Mouse (Mus musculus) ES-E14 (cell line): ENCODE data around the gene Ccdc38. TPM values are rescaled to one million over a fixed set of nuclear protein-coding genes. Genes with fewer than 3 reads are reported as not detected.
"Not testable (repeated sequence)": the region's sequence is repeated elsewhere in the genome, so short reads cannot be mapped to it uniquely, and the experiment has no call there.

ENCODE experiments used
- DNase-seq: peaks from one replicate; pipeline ENCODE4 v3.0.0-alpha.2; 2013; ENCODE audit warnings: low read depth, low spot score
- H3K27ac ChIP-seq: 2 replicates; pipeline ENCODE4 v1.5.1; 2012; ENCODE audit warnings: low read depth, mild to moderate bottlenecking, low read length, moderate library complexity, mixed read lengths; ENCODE audit not compliant: poor library complexity, insufficient read depth, severe bottlenecking
- H3K36me3 ChIP-seq: 2 replicates; pipeline ENCODE4 v1.6.1; 2012; ENCODE audit warnings: mild to moderate bottlenecking, low read length, moderate library complexity, mixed read lengths; ENCODE audit not compliant: control insufficient read depth, poor library complexity, insufficient read depth, severe bottlenecking
- H3K4me1 ChIP-seq, 2 experiments: fragments of 150-350 bp in 1 of 2; sonication (generic) in 1 of 2; 2 replicates each; pipeline ENCODE4 v1.6.1; 2012; ENCODE audit warnings: low read length in 2 of 2, mild to moderate bottlenecking in 1 of 2, mixed read lengths in 1 of 2; ENCODE audit not compliant: control insufficient read depth in 2 of 2, insufficient read depth in 2 of 2, poor library complexity in 1 of 2
- H3K4me3 ChIP-seq, 2 experiments: fragments of 150-350 bp in 1 of 2; sonication (generic) in 1 of 2; 2 replicates each; pipeline ENCODE4 v1.5.1; 2012; ENCODE audit warnings: low read length in 2 of 2, low read depth in 1 of 2, mild to moderate bottlenecking in 1 of 2, mixed read lengths in 1 of 2; ENCODE audit not compliant: insufficient read depth in 1 of 2, poor library complexity in 1 of 2, severe bottlenecking in 1 of 2
- H3K9ac ChIP-seq: 2 replicates; pipeline ENCODE4 v1.6.1; 2012; ENCODE audit warnings: low read depth, mild to moderate bottlenecking, low read length, mixed read lengths; ENCODE audit not compliant: poor library complexity, insufficient read depth, severe bottlenecking
- H3K9me3 ChIP-seq: fragments of 150-350 bp; sonication (generic); 2 replicates; pipeline ENCODE4 v1.6.1; 2012; ENCODE audit warnings: low read depth, mild to moderate bottlenecking, low read length; ENCODE audit not compliant: control insufficient read depth, insufficient read depth
- CHD2 ChIP-seq: IDR thresholded peaks from 2 replicates; pipeline ENCODE4 v1.6.1; 2014; ENCODE audit warnings: mild to moderate bottlenecking, low read depth, low read length, inconsistent platforms
- HCFC1 ChIP-seq: IDR thresholded peaks from 2 replicates; pipeline ENCODE4 v1.6.1; 2012; ENCODE audit warnings: low read length, inconsistent platforms, borderline replicate concordance; ENCODE audit not compliant: insufficient read depth
- MAFK ChIP-seq: IDR thresholded peaks from 2 replicates; pipeline ENCODE4 v1.6.1; 2014; ENCODE audit warnings: mild to moderate bottlenecking, low read depth, low read length, inconsistent platforms; ENCODE audit not compliant: insufficient read depth
- ZC3H11A ChIP-seq: IDR thresholded peaks from 2 replicates; pipeline ENCODE4 v1.6.1; 2012; ENCODE audit warnings: low read depth, mild to moderate bottlenecking, inconsistent platforms, low read length, borderline replicate concordance
- ZNF384 ChIP-seq: IDR thresholded peaks from 2 replicates; pipeline ENCODE4 v1.6.1; 2012; ENCODE audit warnings: low read depth, low read length, inconsistent platforms
- in situ Hi-C, 2 experiments: fragments of 600-800 bp; cut with MboI; formaldehyde crosslinking; loops; one replicate each; pipeline ENCODE4 v1.15.1; 2025; ENCODE audit warnings: low sequenced_read_pairs in 2 of 2, inconsistent platforms in 1 of 2; ENCODE audit not compliant: unreplicated experiment in 2 of 2
- total RNA-seq: library from RNA; depleted of rRNA; stranded (reverse); fragments of 300-350 nt; gene quantifications from 2 replicates; pipeline ENCODE4 v1.2.3, GENCODE M21; 2012

Ccdc38 gene
- total RNA-seq, 1 experiment, result 2.6 TPM

DNA sequence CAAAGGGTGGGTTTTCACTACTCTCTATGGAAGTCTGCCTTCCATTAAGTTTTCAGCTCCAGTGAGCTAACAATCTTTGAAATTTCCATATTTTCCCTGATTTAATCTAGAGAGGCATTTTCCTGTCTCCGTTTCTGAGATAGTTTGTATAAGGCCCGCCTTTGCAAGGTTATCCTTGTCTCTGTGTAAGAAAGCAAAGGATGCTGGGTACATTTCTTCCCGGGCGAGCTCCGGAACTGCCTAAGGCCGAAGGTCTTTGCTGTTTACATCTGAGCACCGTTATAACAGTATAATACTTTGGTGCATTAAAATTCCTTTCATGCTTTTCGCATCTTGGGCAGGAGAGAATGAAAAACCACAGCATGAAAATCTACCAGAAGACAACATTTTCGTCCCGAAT lies 9.4 kb downstream of the Ccdc38 start:
- no peaks in the 10 kb centered on the region for H3K9me3 ChIP-seq

GRCm38 (mm10) chr10:93552596-93552995 lies 12.2 kb downstream of the Ccdc38 start:
- no peaks in the 10 kb centered on the region for H3K36me3 ChIP-seq
- peaks cover 1 to 10% of the 10 kb centered on the region in 2 experiments; a peak in 3 of 4 replicates for H3K4me1 ChIP-seq
- TF ChIP-seq MAFK, result no peak
- no peak for TF ChIP-seq ZNF384
- TF ChIP-seq HCFC1, result no peak
- no peak for TF ChIP-seq CHD2
- no peak for TF ChIP-seq ZC3H11A
- H3K9me3 ChIP-seq, result no peaks in the 10 kb centered on the region
- DNase-seq, result no peak
- no peak overlapping the region for H3K27ac ChIP-seq
- no peak overlapping the region for H3K4me3 ChIP-seq
- no peak overlapping the region for H3K9ac ChIP-seq
- in situ Hi-C loops, result no loop called here

More for the DNA sequence above, 9.4 kb downstream of the Ccdc38 start:
- H3K4me3 ChIP-seq, result no peak overlapping the region
- TF ChIP-seq ZNF384 (no peak), MAFK (no peak), HCFC1 (no peak), CHD2 (no peak), ZC3H11A (no peak)
- H3K36me3 ChIP-seq, result no peaks in the 10 kb centered on the region
- no peak overlapping the region for H3K27ac ChIP-seq
- peaks cover 1 to 12% of the 10 kb centered on the region in 2 experiments; a peak in 3 of 4 replicates for H3K4me1 ChIP-seq
- in situ Hi-C loops, result no loop called here
- H3K9ac ChIP-seq, result no peak overlapping the region; the same call in 1 of the 2 replicates
- no peak for DNase-seq

DNA sequence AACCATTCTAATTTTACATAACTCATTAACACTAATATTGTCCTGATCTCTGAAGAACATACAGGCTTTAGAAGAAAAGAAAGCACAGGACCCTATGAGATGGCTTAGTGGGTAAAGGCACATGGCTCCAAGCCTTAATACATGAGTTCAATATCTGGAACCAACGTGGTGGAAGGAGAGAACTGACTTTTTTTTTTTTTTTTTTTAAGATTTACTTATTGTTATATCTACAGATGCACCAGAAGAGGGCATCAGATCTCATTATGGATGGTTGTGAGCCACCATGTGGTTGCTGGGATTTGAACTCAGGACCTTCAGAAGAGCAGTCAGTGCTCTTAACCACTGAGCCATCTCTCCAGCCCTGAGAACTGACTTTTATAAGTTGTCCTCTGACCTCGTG lies 17.5 kb downstream of the Ccdc38 start:
- H3K9ac ChIP-seq, in situ Hi-C loops, H3K27ac ChIP-seq, H3K9me3 ChIP-seq, DNase-seq, H3K36me3 ChIP-seq, H3K4me3 ChIP-seq, H3K4me1 ChIP-seq: not testable (repeated sequence)
- TF ChIP-seq ZNF384, result 0 out of 2 replicates have a peak, but pooled peaks have one; percentile 12

GRCm38 (mm10) chr10:93559786-93560185 lies 19.4 kb downstream of the Ccdc38 start:
- Histone ChIP-seq H3K4me1 (peaks cover 0 to 4% of the 10 kb centered on the region in 2 experiments; a peak in 1 of 4 replicates), H3K9me3 (no peaks in the 10 kb centered on the region), H3K36me3 (no peaks in the 10 kb centered on the region), H3K9ac (no peak overlapping the region), H3K4me3 (peak overlapping the region in 1 of 2 experiments; percentile 50; a peak in 1 of 4 replicates), H3K27ac (no peak overlapping the region)
- no peak for DNase-seq
- TF ChIP-seq ZC3H11A (no peak), MAFK (no peak), ZNF384 (no peak), CHD2 (no peak), HCFC1 (no peak)
- in situ Hi-C loops, result no loop called here

- H3K4me3 ChIP-seq, result no peak overlapping the region
- H3K9me3 ChIP-seq, result no peaks in the 10 kb centered on the region
- no peak overlapping the region for H3K9ac ChIP-seq
- no peak overlapping the region for H3K27ac ChIP-seq
- peaks cover 0 to 2% of the 10 kb centered on the region in 2 experiments; a peak in 1 of 4 replicates for H3K4me1 ChIP-seq
- TF ChIP-seq ZNF384 (no peak), MAFK (no peak), HCFC1 (no peak), ZC3H11A (no peak), CHD2 (no peak)
- no peaks in the 10 kb centered on the region for H3K36me3 ChIP-seq
- DNase-seq, result no peak
- in situ Hi-C loops, result no loop called here
Observed at GRCm38 (mm10) chr10:93564518-93565090, 24.2 kb downstream of the Ccdc38 start.
